Mouse (Mus musculus) kidney, adult 9 months (tissue): ENCODE measurements around the gene Atp2b1.

Experiments
- DNase-seq: peaks from one replicate; pipeline ENCODE4 v3.0.0; 2022

Atp2b1 gene

DNA sequence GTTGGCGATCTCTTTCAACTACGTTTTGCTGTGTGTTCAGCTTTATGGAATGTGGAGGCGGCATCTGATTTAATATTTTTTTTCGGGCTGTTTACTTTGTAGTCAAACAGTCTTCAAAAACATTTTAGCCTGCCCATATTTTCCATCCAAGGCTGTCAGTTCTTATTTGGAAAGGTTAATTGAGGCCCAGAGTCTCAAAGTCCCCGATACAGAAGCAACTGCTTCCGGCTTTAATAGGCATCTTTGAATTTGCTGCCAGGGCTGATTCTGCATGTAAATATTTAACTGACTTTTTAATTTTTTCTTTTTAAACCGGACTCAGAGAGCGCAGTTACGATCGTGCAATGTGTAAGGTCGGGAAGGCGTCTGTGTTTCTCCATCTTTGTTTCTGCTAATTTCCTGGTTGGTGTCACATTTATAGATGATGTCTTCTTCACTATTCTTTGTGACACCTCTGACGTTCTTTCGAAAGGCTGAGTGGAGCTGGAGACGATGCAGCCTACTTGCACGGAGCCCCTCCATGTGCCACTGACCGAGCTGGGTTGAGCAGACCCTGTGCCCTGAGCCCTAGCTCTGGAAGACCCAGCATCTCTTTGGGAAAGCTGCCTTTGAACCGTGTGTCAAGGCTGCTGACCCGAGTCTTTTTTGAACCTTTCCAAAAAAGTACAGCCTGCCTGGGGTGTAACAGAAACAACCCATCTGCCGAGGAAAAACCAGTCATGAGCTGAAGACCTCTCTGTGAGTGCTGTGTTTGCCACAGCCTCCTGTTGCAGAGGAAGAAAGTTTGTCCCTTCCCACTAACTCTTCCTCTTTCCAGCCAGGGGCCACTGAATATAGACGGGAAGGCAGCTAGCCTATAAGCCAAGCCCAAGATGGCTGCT is 123.2 kb downstream of the Atp2b1 start:
- DNase-seq: peak; percentile 77

DNA sequence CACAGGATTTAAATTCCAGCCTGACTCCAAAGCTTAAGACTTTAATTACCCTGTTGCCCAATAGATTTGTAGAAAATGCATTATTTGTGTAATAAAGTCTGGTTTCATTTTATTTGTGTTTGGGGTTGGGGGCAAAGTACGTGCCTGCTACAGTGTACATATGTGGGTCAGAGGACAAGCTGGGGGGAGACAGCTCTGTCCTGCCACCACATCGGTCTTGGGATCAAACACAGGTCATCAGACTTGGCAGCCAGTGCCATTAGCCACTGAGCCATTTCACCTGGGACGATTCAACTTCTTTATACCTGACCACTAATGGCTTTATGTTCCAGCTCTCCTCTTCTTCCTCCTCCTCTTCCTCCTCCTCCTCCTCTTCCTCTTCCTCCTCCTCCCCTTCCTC is 124.7 kb downstream of the Atp2b1 start:
- DNase-seq: no peak

DNA sequence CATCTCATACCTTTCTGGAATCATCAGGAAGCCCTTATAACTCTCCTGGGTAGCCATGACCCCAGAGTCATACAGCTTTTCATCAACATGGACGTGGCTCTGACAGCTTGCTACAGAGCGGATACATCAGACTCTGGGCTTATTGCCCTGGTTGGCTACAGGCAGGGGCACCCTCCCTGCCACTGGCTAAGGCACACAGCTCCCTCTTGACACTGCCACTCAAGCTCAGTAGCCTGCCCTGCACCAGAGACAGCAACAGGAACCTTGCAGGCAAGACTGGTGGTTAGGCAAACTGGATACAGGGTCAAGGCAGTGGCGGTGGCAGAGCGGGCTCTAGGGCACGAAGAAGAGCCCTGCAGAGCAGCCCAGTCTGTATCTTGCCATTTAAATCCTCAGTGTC is 126.0 kb downstream of the Atp2b1 start:
- no peak for DNase-seq

DNA sequence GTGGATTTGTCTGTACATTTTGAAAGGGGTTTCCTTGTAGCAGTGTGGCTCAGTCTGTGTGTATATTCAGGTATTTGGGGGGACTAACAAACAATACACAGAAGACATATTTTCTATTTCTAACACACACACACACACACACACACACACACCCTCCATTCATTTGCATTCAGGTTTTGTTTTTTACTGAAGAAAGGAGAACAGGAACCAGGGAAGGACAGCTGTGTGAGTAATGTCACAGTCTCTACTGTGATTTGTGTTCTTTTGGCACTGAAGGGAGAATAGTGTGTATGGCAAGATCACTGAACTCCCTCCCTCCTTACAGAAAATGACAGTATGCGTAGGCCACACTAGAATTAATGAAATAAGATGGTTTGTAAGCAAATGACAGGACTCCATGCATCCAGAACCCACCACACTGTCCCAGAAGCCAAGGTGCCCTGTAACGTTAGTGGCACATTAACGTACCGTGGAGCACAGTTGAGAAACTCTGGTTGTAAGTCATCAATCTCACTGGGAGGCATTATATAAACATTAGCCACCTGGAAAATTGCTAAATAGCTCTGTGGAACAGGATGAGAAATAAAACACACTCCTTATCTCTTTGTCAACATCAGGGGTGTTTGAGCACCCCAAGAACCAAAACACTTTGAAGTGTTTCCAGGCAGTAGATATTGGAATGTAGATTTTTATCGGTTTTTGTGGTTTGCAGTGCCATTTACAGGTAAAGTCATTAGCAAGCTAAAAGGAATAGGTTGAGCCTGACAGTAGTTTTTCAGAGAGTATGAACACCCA is 132.7 kb downstream of the Atp2b1 start:
- DNase-seq: no peak

DNA sequence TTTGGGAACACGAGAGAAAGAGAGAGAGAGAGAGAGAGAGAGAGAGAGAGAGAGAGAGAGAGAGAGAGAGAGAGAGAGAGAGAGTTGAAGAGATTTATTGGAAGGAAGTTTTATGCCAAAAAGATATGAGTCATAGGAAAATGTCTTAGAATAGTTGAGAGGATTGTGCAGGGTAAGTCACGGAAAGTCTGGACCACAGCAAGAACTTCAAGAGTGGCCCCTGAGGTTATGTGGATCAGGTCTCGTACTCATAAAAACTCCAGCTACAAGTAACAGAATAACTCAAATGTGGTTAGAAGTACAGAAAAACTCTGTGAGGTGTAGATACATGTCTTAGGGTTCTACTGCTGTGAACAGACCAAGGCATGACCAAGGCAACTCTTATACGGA is 133.3 kb downstream of the Atp2b1 start:
- no peak for DNase-seq

DNA sequence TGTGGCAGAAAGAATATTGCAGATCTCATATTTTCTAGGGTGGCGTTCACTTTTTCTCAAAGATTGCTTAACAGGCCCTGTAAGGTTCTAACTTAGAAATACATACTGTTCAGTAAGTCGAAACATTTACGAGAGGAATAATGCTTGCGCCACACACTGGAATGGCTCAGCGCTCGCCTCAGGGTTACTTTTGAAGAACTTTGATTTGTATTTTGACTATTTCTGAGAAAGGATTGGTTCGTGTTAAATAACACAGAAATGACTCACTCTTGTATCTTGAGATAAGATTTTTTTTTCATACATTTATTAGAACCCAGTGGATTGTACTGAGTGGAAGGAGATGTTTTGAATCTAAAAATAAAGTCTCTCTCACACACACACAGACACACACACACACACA is 135.9 kb downstream of the Atp2b1 start:
- DNase-seq: no peak

DNA sequence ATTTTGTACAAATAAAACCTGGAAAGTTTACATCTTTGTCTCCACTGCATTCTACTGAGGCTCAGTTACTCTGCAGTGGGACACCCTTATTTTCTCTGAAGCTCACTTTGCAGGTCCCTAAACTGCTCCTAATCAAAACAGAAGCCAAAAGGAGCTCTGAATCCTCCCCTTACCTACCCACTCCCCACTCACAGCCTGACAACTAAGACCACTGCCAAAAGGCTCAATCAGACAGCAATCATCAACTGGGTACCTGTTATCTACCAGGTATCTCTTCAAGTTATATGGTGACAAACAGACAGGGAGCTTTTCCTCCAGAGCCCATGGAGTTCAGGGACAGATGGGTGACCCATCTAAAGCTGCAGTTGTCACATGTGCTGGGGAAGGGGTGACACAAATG is 138.9 kb downstream of the Atp2b1 start:
- no peak for DNase-seq

DNA sequence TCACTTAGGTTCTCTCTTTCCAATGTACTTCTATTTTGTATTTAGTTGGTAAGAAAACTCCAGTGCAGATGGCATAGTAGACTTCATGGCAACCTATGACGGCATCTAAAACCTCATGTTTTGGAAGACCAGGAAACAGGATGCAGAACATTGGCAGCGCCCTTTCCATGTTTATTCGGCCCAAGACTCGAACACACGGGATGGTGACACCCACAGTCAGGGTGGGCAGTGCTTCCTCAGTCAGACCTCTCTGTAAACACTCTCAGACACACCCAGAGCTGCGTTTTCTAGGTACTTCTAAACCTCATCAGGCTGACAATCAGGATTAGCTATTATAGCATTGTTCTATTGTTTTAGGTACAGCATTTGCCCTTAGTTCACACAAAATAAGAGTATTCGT is 146.4 kb downstream of the Atp2b1 start:
- no peak for DNase-seq

DNA sequence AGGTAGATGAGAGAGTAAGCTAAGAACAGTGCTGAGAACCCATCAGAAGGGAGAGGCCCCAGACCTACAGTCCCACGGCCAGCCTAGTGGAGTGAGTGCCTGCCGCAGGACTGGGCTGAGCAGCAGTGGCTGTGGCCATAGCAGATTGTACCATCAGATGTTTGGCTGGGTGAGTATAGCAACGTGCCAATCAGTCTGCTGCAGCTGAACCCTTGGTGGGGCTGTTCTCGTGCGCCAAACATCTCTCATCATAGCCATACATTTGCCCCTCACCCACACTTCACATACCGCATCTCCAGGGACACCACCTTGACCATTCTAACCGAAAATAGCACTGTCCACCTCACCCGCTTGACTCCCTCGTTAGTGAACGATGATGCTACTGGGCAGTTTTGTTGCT is 147.2 kb downstream of the Atp2b1 start:
- DNase-seq: no peak

DNA sequence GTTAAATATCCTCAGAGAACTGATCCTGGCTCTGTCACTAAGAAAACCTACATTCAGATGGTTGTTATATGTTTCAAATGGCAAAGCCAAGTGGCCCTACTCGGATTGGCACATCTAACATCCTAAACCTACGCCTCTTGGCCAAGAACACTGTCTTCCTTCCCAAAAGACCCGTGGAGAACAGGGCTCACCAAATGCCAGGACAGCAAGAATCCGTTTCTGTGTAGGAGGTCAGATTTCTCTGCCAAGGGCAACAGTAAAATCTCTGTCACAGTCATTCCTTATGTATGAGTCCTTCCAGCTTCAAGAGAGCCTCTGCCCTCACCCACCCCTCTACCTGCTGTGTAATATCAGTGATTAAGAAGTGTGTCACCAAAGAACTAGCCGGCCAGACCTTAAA is 148.3 kb downstream of the Atp2b1 start:
- DNase-seq: no peak
